Mouse (Mus musculus): ENCODE measurements around the gene Hsd17b7.

DNA sequence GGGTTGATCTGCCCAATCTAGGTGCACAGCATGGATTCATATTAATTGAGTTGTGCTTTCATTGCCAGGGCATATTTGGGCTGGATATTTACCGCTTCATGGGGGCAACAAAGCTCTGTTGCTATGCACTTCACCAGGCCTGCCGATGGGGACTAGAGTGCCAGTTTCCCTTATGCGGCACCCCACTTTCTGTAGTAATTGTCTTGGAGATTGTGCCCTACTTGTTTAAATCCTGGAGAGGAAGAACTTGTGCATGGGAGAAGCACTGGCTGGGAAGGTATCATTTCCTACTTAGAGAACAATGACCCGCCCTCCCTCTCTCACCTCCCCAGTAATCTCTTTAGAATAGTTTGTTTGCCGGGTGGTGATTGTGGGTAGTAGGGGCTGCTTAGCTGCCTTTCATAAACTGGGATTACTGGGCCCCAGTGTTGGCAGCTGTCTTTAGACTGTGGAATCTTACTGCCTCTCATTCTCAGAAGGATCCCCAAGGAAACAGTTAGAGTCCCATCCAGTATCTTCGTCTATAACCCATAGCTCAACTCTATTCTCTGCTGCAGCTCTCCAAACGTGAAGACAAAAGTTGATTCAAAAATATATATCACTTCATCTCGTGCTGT lies 41.2 kb downstream of the Hsd17b7 start:
- TF ChIP-seq CTCF (IDR thresholded peaks at IDR 0.05; ENCODE audit: extremely low read depth, insufficient read depth, insufficient read length, insufficient replicate concordance) (no peak), POLR2A (IDR thresholded peaks at IDR 0.05; ENCODE audit: low read depth, low read length) (no peak)

Data from spleen, adult 2 months (tissue).